Mouse (Mus musculus) kidney, adult 18-20 months (tissue): ENCODE data around the gene Ntm.
A peak's percentile ranks its signal among the peaks of the same experiment; 100 is the strongest.

Experiments
- DNase-seq: peaks from one replicate; pipeline ENCODE4 v3.0.0; 2021

The Ntm gene

GRCm38 (mm10) chr9:29881614-29882013, 81.3 kb downstream of the Ntm start:
- DNase-seq = peak; percentile 5

- no peak for DNase-seq
These were observed 85.4 kb downstream of the Ntm start for GRCm38 (mm10) chr9:29877583-29877982.

- DNase-seq = no peak
These were observed 95.2 kb downstream of the Ntm start for GRCm38 (mm10) chr9:29867746-29868145.

- no peak for DNase-seq
These were observed 96.1 kb downstream of the Ntm start for GRCm38 (mm10) chr9:29866824-29867223.

GRCm38 (mm10) chr9:29866101-29866500, 96.8 kb downstream of the Ntm start:
- DNase-seq = no peak

GRCm38 (mm10) chr9:29865502-29865901, 97.4 kb downstream of the Ntm start:
- DNase-seq = no peak

- DNase-seq = no peak
These were observed 98.1 kb downstream of the Ntm start for GRCm38 (mm10) chr9:29864886-29865285.

GRCm38 (mm10) chr9:29862408-29862807, 100.5 kb downstream of the Ntm start:
- no peak for DNase-seq

- no peak for DNase-seq
These were observed 103.5 kb downstream of the Ntm start for GRCm38 (mm10) chr9:29859256-29860048.

GRCm38 (mm10) chr9:29848735-29849455, 114.0 kb downstream of the Ntm start:
- no peak for DNase-seq

- no peak for DNase-seq
These were observed 125.6 kb downstream of the Ntm start for GRCm38 (mm10) chr9:29837344-29837743.

- DNase-seq = peak; percentile 50
These were observed 128.0 kb downstream of the Ntm start for GRCm38 (mm10) chr9:29834911-29835310.

GRCm38 (mm10) chr9:29833781-29834180, 129.2 kb downstream of the Ntm start:
- no peak for DNase-seq

- no peak for DNase-seq
These were observed 135.7 kb downstream of the Ntm start for GRCm38 (mm10) chr9:29827240-29827660.

GRCm38 (mm10) chr9:29825236-29825635, 137.7 kb downstream of the Ntm start:
- DNase-seq = no peak

GRCm38 (mm10) chr9:29823716-29824115, 139.2 kb downstream of the Ntm start:
- no peak for DNase-seq

- peak; percentile 12 for DNase-seq
These were observed 150.3 kb downstream of the Ntm start for GRCm38 (mm10) chr9:29812685-29813084.

GRCm38 (mm10) chr9:29806790-29807189, 156.2 kb downstream of the Ntm start:
- no peak for DNase-seq

- no peak for DNase-seq
These were observed 158.5 kb downstream of the Ntm start for GRCm38 (mm10) chr9:29804483-29804882.

- DNase-seq = no peak
These were observed 159.1 kb downstream of the Ntm start for GRCm38 (mm10) chr9:29803738-29804285.

GRCm38 (mm10) chr9:29802990-29803737, 159.8 kb downstream of the Ntm start:
- DNase-seq = no peak

GRCm38 (mm10) chr9:29802071-29802705, 160.8 kb downstream of the Ntm start:
- no peak for DNase-seq

- DNase-seq = no peak
These were observed 166.7 kb downstream of the Ntm start for GRCm38 (mm10) chr9:29796281-29796680.
